Mouse (Mus musculus) hindbrain, embryonic 13.5 days (tissue): Measurements from ENCODE around the gene Rcc1. TPM values are rescaled to one million over a fixed set of nuclear protein-coding genes. Genes with fewer than 3 reads are reported as not detected.

Source experiments
- ATAC-seq: fragments of 200-750 bp; cut with Nextera tagmentation; 2 replicates; pipeline ENCODE4 v1.8.0; 2017; ENCODE audit warnings: moderate TSS enrichment; ENCODE audit not compliant: low FRiP score
- H3K27ac ChIP-seq: fragments of 300-500 bp; sonication (generic); 2 replicates; pipeline ENCODE4 v1.5.1; 2015; ENCODE audit warnings: inconsistent platforms, mild to moderate bottlenecking, moderate library complexity
- H3K27me3 ChIP-seq: fragments of 300-500 bp; sonication (generic); 2 replicates; pipeline ENCODE4 v1.6.1; 2015; ENCODE audit warnings: mild to moderate bottlenecking, inconsistent platforms
- H3K36me3 ChIP-seq: fragments of 300-500 bp; sonication (generic); 2 replicates; pipeline ENCODE4 v1.6.1; 2015; ENCODE audit warnings: mild to moderate bottlenecking, inconsistent platforms
- H3K4me1 ChIP-seq: fragments of 300-500 bp; sonication (generic); replicated peaks from 2 replicates; pipeline ENCODE4 v1.6.1; 2015; ENCODE audit warnings: inconsistent platforms
- H3K4me2 ChIP-seq: fragments of 300-500 bp; sonication (generic); 2 replicates; pipeline ENCODE4 v1.6.1; 2015; ENCODE audit warnings: inconsistent platforms, mild to moderate bottlenecking, moderate library complexity
- H3K4me3 ChIP-seq: fragments of 300-500 bp; sonication (generic); 2 replicates; pipeline ENCODE4 v1.5.1; 2015; ENCODE audit warnings: mild to moderate bottlenecking, inconsistent platforms
- H3K9ac ChIP-seq: fragments of 300-500 bp; sonication (generic); 2 replicates; pipeline ENCODE4 v1.6.1; 2015; ENCODE audit warnings: mild to moderate bottlenecking, inconsistent platforms
- H3K9me3 ChIP-seq: fragments of 300-500 bp; sonication (generic); 2 replicates; pipeline ENCODE4 v1.6.1; 2016; ENCODE audit warnings: inconsistent platforms
- WGBS: fragments of 180-500 bp; shearing (Covaris S2); methylation state at CpG from one replicate; pipeline ENCODE4 v1.1.7; 2015; 5-methylcytosine and 5-hydroxymethylcytosine counted together
- polyA plus RNA-seq: library from polyadenylated mRNA; unstranded; fragments of >200 nt; fragmentation: Nextera tagmentation; extraction: Ambion mirVana; gene quantifications from 2 replicates; pipeline ENCODE4 v1.2.1, GENCODE M21; 2015

Gene Rcc1
- polyA plus RNA-seq, 1 experiment from 2014 or later = 37.2 TPM

DNA sequence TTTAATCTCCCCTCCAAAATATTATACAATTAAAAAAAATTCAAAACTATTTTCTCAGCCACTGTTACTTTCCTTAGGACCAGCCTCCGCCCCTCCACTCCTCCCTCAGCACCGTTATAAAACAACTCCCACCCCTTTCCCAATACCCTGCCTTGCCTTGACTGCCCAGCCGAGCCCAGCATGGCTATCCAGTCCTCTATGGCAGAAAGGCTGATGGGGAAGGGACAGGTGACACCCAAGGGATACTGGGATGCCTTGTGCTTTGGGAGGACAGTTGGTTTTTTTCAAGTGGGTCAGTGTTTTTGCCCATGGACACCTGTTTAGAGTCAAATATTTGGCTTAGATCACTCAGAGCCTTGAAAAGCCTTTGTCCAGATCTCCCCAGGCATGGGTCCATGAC, 21.4 kb downstream of the Rcc1 start:
- Histone ChIP-seq H3K4me2 (no peak overlapping the region), H3K4me1 (peaks cover 12% of the 10 kb centered on the region), H3K4me3 (no peak overlapping the region), H3K36me3 (peaks cover 47% of the 10 kb centered on the region), H3K9me3 (no peaks in the 10 kb centered on the region), H3K9ac (no peak overlapping the region), H3K27ac (no peak overlapping the region), H3K27me3 (no peaks in the 10 kb centered on the region)
- ATAC-seq = no peak
- 85% methylated on average over 3 of the region's 3 CpGs for WGBS

DNA sequence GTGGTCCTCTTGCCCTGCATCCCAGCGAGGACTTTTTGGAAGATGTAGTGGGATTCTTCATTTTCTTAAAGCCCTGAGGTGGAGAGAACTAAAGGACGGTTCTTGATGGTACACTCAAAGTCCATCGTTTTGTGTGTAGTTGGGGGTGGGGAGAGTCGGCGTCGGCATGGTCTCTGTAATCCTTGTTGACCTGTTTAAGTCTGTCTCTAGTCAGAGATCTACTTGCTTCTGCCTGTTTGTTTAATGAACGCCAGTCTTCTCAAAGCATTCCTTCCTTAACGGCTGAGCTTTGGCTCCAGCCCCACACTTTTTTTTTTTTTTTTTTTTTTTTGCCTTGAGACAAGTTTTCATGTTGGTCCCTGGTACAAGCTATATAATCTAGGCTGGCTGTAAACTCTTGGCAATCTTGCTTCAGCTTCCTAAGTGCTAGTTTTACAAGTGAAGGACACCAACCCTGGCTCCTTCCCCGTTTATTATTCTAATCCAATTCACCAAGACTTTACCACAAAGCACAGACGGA, 23.5 kb downstream of the Rcc1 start:
- ATAC-seq = peak; percentile 8; the same call in 1 of the 2 replicates
- H3K27me3 ChIP-seq = no peaks in the 10 kb centered on the region
- peaks cover 38% of the 10 kb centered on the region for H3K36me3 ChIP-seq
- 12% methylated on average over 10 of the region's 10 CpGs for WGBS
- peak overlapping the region; percentile 83 for H3K4me3 ChIP-seq
- H3K4me2 ChIP-seq = peak overlapping the region; percentile 76
- peak overlapping the region; percentile 94 for H3K9ac ChIP-seq
- H3K4me1 ChIP-seq = peaks cover 12% of the 10 kb centered on the region
- H3K27ac ChIP-seq = peak overlapping the region; percentile 88
- no peaks in the 10 kb centered on the region for H3K9me3 ChIP-seq

GRCm38 (mm10) chr4:132329115-132329834, 24.1 kb downstream of the Rcc1 start, which contains the start of gene Trnau1ap:
Gene Trnau1ap, minus strand, starts transcription at chr4:132329538.
- H3K4me3 ChIP-seq = peak within 1 kb of the TSS; percentile 83
- ATAC-seq = peak; percentile 94
- H3K4me2 ChIP-seq = peak within 1 kb of the TSS; percentile 76
- under 1% methylated on average over 52 of the region's 52 CpGs for WGBS
- H3K27ac ChIP-seq = peak within 1 kb of the TSS; percentile 88
- peaks cover 12% of the 10 kb centered on the region for H3K4me1 ChIP-seq
- H3K9me3 ChIP-seq = no peaks in the 10 kb centered on the region
- no peaks in the 10 kb centered on the region for H3K27me3 ChIP-seq
- peaks cover 38% of the 10 kb centered on the region for H3K36me3 ChIP-seq
- H3K9ac ChIP-seq = peak within 1 kb of the TSS; percentile 94

- Histone ChIP-seq H3K4me1 (peaks cover 12% of the 10 kb centered on the region), H3K27me3 (no peaks in the 10 kb centered on the region), H3K4me3 (peak overlapping the region; percentile 83), H3K9ac (peak overlapping the region; percentile 94), H3K4me2 (peak overlapping the region; percentile 76), H3K9me3 (no peaks in the 10 kb centered on the region), H3K27ac (peak overlapping the region; percentile 88; the same call in 1 of the 2 replicates), H3K36me3 (peaks cover 38% of the 10 kb centered on the region)
- WGBS = 54% methylated on average over 14 of the region's 14 CpGs
- ATAC-seq = no peak
Measured at GRCm38 (mm10) chr4:132328391-132328982, 24.9 kb downstream of the Rcc1 start.

- Histone ChIP-seq H3K27ac (no peak overlapping the region), H3K4me1 (peaks cover 12% of the 10 kb centered on the region), H3K27me3 (no peaks in the 10 kb centered on the region), H3K4me3 (no peak overlapping the region), H3K4me2 (no peak overlapping the region), H3K9ac (no peak overlapping the region), H3K9me3 (no peaks in the 10 kb centered on the region), H3K36me3 (peaks cover 39% of the 10 kb centered on the region)
- no peak for ATAC-seq
- 78% methylated on average over 5 of the region's 5 CpGs for WGBS
Measured at GRCm38 (mm10) chr4:132326481-132326880, 26.9 kb downstream of the Rcc1 start.

DNA sequence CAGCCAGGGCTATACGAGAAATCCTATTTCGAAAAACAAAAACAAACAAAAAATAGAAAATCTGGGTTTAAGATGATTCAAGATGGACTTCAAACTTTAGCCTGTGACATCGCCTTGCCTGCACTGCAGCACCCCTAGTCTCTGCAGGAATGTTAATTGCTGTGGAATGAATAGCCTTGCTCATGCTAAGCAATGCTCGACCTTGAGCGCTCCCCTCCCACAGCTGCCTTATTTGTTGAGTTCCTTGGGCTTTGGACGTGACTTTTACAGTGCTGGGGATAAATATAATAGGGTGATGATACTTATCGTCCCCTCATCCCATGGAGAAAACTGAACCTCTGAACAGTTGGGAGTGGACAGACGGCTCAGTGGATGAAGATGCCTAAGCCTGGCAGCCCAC, 37.7 kb downstream of the Rcc1 start:
- no peak overlapping the region for H3K27ac ChIP-seq
- no peaks in the 10 kb centered on the region for H3K27me3 ChIP-seq
- H3K9ac ChIP-seq = no peak overlapping the region
- peaks cover under 1% of the 10 kb centered on the region; the same call in 1 of the 2 replicates for H3K4me1 ChIP-seq
- H3K4me2 ChIP-seq = no peak overlapping the region
- no peaks in the 10 kb centered on the region for H3K9me3 ChIP-seq
- 91% methylated on average over 8 of the region's 8 CpGs for WGBS
- H3K4me3 ChIP-seq = no peak overlapping the region
- H3K36me3 ChIP-seq = peaks cover 87% of the 10 kb centered on the region
- ATAC-seq = no peak

GRCm38 (mm10) chr4:132312627-132313026, 40.8 kb downstream of the Rcc1 start:
- peaks cover 67% of the 10 kb centered on the region for H3K36me3 ChIP-seq
- H3K4me2 ChIP-seq = no peak overlapping the region
- 88% methylated on average over 5 of the region's 5 CpGs for WGBS
- H3K9me3 ChIP-seq = no peaks in the 10 kb centered on the region
- H3K27me3 ChIP-seq = no peaks in the 10 kb centered on the region
- no peak overlapping the region for H3K4me3 ChIP-seq
- no peak for ATAC-seq
- peaks cover 15% of the 10 kb centered on the region for H3K4me1 ChIP-seq
- no peak overlapping the region for H3K27ac ChIP-seq
- H3K9ac ChIP-seq = no peak overlapping the region

GRCm38 (mm10) chr4:132311801-132312200, 41.6 kb downstream of the Rcc1 start:
- ATAC-seq = no peak
- WGBS = 59% methylated on average over 3 of the region's 3 CpGs
- Histone ChIP-seq H3K4me3 (no peak overlapping the region), H3K9ac (no peak overlapping the region), H3K9me3 (no peaks in the 10 kb centered on the region), H3K27ac (no peak overlapping the region), H3K4me2 (no peak overlapping the region), H3K4me1 (peaks cover 15% of the 10 kb centered on the region), H3K36me3 (peaks cover 59% of the 10 kb centered on the region), H3K27me3 (no peaks in the 10 kb centered on the region)

DNA sequence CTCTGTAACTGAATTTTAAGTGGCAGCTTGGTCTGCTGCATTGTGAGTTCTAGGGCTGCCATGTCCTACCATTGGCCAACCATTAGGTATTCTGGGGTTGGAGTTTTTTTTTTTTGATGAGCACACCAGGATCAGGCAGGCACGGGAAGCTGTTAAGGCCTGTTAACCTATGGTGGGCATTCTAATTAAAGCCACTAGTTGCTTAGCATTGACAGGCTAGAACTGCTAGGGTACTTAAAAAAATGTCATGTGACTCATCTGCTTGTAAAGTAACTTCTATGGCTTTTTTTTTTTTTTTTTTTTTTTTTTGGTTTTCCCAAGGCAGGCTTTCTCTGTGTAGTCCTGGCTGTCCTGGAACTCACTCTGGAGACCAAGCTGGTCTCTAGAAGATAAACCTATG, 42.2 kb downstream of the Rcc1 start:
- Histone ChIP-seq H3K4me2 (no peak overlapping the region), H3K4me3 (no peak overlapping the region), H3K4me1 (peaks cover 15% of the 10 kb centered on the region), H3K9me3 (no peaks in the 10 kb centered on the region), H3K27ac (no peak overlapping the region), H3K36me3 (peaks cover 53% of the 10 kb centered on the region), H3K9ac (no peak overlapping the region), H3K27me3 (no peaks in the 10 kb centered on the region)
- 42% methylated on average over 1 of the region's 1 CpGs for WGBS
- no peak for ATAC-seq

DNA sequence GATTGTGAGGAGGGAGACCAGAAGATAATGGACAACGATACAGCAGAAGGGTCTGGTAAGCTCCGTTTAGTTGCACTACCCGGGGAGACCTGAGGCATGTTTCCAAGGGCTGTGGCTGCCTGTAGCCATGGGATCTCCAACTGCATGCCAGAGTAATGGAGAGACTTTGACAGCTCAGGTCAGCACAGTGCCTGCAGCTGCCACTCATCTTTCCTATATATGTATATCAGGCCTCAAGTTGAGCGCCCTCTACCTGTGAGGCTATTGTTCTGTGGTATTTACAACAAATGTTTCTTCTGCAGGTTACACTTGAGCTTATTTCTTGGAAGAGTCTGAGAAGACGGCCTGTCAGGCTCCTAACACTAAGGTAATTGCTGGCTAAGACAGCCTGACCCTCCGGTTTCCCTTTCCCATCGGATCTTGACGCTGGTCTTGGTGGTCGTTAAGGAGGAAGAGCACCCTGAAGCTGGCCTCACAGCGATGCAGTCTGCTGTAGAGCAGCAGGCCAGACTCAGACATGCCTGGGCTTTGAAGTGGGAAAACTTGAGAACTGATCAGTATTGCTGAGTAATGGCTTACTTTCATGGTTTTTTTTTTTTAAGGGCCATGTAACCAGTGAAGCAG, 43.4 kb downstream of the Rcc1 start:
- ATAC-seq = no peak
- peak overlapping the region; percentile 81 for H3K4me2 ChIP-seq
- H3K9ac ChIP-seq = peak overlapping the region; percentile 87
- H3K27ac ChIP-seq = peak overlapping the region; percentile 91
- H3K4me3 ChIP-seq = peak overlapping the region; percentile 60
- H3K36me3 ChIP-seq = peaks cover 46% of the 10 kb centered on the region
- H3K27me3 ChIP-seq = no peaks in the 10 kb centered on the region
- H3K9me3 ChIP-seq = no peaks in the 10 kb centered on the region
- H3K4me1 ChIP-seq = peaks cover 15% of the 10 kb centered on the region
- 29% methylated on average over 10 of the region's 10 CpGs for WGBS

- H3K9ac ChIP-seq = peak overlapping the region; percentile 87
- no peak for ATAC-seq
- WGBS = under 1% methylated on average over 15 of the region's 15 CpGs
Measured at GRCm38 (mm10) chr4:132309140-132309848, 44.1 kb downstream of the Rcc1 start.

More at GRCm38 (mm10) chr4:132309140-132309848, 44.1 kb downstream of the Rcc1 start:
- H3K4me1 ChIP-seq = peaks cover 15% of the 10 kb centered on the region
- peak overlapping the region; percentile 91 for H3K27ac ChIP-seq
- peaks cover 45% of the 10 kb centered on the region for H3K36me3 ChIP-seq
- H3K4me2 ChIP-seq = peak overlapping the region; percentile 81
- peak overlapping the region; percentile 60 for H3K4me3 ChIP-seq
- no peaks in the 10 kb centered on the region for H3K9me3 ChIP-seq
- H3K27me3 ChIP-seq = no peaks in the 10 kb centered on the region
